Mouse (Mus musculus) ES-E14 (cell line): ENCODE measurements around the gene Homer2.

ENCODE experiments used
- CHD2 ChIP-seq: IDR thresholded peaks from 2 replicates; pipeline ENCODE4 v1.6.1; 2014; ENCODE audit warnings: mild to moderate bottlenecking, low read depth, low read length, inconsistent platforms
- HCFC1 ChIP-seq: IDR thresholded peaks from 2 replicates; pipeline ENCODE4 v1.6.1; 2012; ENCODE audit warnings: low read length, inconsistent platforms, borderline replicate concordance; ENCODE audit not compliant: insufficient read depth
- MAFK ChIP-seq: IDR thresholded peaks from 2 replicates; pipeline ENCODE4 v1.6.1; 2014; ENCODE audit warnings: mild to moderate bottlenecking, low read depth, low read length, inconsistent platforms; ENCODE audit not compliant: insufficient read depth
- ZC3H11A ChIP-seq: IDR thresholded peaks from 2 replicates; pipeline ENCODE4 v1.6.1; 2012; ENCODE audit warnings: low read depth, mild to moderate bottlenecking, inconsistent platforms, low read length, borderline replicate concordance
- ZNF384 ChIP-seq: IDR thresholded peaks from 2 replicates; pipeline ENCODE4 v1.6.1; 2012; ENCODE audit warnings: low read depth, low read length, inconsistent platforms

GRCm38 (mm10) chr7:81747956-81748355, 40.6 kb upstream of the Homer2 start:
- TF ChIP-seq ZNF384 (no peak), CHD2 (no peak), MAFK (no peak), ZC3H11A (no peak), HCFC1 (no peak)
